In the genomic region with DNA sequence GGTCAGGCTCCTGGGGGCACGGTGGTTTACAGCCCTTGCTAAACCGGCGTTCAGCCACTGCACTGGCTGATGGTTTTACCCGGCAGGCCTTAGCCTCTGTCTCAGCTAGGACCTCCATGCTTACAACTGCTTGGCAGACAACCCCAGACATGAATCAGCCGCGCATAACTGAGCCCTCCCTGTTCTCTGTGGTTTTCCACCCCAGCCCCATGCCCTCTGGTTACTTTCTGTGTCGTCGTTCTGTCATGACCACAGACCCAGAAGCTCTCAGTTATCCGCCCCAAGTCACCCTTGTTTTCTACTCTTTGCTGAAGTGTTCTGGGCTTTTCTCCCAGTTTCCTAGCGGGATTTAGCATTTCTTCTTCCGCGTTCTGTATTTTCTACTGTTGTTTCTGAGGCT, we compare ENCODE assay signal across 10 mouse cellular contexts. TPM values are rescaled to one million over a fixed set of nuclear protein-coding genes. Genes with fewer than 3 reads are reported as not detected.
DNase-seq lines count a peak whose midpoint lies in the region; ATAC-seq and TF ChIP-seq lines count a peak whose summit lies in the region.
"Had no signal": no experiment of that assay in that cellular context is flagged by ENCODE, and none has a peak within 500 bp of the region (broad histone marks: within the 10 kb centered on the region; RNA-seq: fewer than 3 reads in every experiment).

No protein-coding gene starts in this region.

- no peak for TF ChIP-seq CTCF in hindbrain, postnatal 0 days (IDR thresholded peaks at IDR 0.05; ENCODE audit: low read depth)

- no peaks in the 10 kb centered on the region for H3K27me3 ChIP-seq in hindbrain, postnatal 0 days (ENCODE audit: insufficient read depth, low read length)
- H3K27me3 ChIP-seq in hindbrain, embryonic 13.5 days = 0 out of 2 replicates have a peak, but pooled peaks cover 6% of the 10 kb centered on the region

- H3K36me3 ChIP-seq in hindbrain, postnatal 0 days (ENCODE audit: insufficient read depth, low read length) = no peaks in the 10 kb centered on the region
- no peaks in the 10 kb centered on the region for H3K36me3 ChIP-seq in hindbrain, embryonic 13.5 days

- H3K4me3 ChIP-seq in hindbrain, postnatal 0 days (ENCODE audit: low read length) = no peak overlapping the region
- no peak overlapping the region for H3K4me3 ChIP-seq in hindbrain, embryonic 13.5 days

- no peaks in the 10 kb centered on the region for H3K4me1 ChIP-seq in hindbrain, postnatal 0 days (ENCODE audit: insufficient read depth, low read length)
- 0 out of 2 replicates have a peak, but pooled peaks cover 3% of the 10 kb centered on the region for H3K4me1 ChIP-seq in hindbrain, embryonic 13.5 days (replicated peaks)

- no peak overlapping the region for H3K4me2 ChIP-seq in hindbrain, postnatal 0 days (ENCODE audit: low read depth, low read length)
- no peak overlapping the region for H3K4me2 ChIP-seq in hindbrain, embryonic 13.5 days

- no peak overlapping the region for H3K9ac ChIP-seq in hindbrain, postnatal 0 days (replicated peaks; ENCODE audit: low read length)
- no peak overlapping the region for H3K9ac ChIP-seq in hindbrain, embryonic 13.5 days

- ATAC-seq in hindbrain, postnatal 0 days = peak; percentile 21; the same call in 1 of the 2 replicates
- ATAC-seq in hindbrain, embryonic 13.5 days (ENCODE audit: low FRiP score) = no peak

- no peaks in the 10 kb centered on the region for H3K9me3 ChIP-seq in hindbrain, postnatal 0 days (ENCODE audit: low read length)
- H3K9me3 ChIP-seq in hindbrain, embryonic 13.5 days = no peaks in the 10 kb centered on the region

- 0 out of 2 replicates have a peak overlapping the region, but pooled peaks have one; percentile 11 for H3K27ac ChIP-seq in hindbrain, postnatal 0 days
- H3K27ac ChIP-seq in hindbrain, embryonic 13.5 days = no peak overlapping the region

- DNase-seq in hindbrain, postnatal 0 days (ENCODE audit: low spot score) = no peak
- DNase-seq in B cell, adult 2 months = peak; percentile 12
- DNase-seq in adrenal gland, postnatal 14 days = peak; percentile 56
- peak; percentile 75 for DNase-seq in kidney, postnatal 14 days
- no peak for DNase-seq in frontal cortex, postnatal 25 days (ENCODE audit: low spot score in 2 of 2)
- DNase-seq in left cerebral cortex, adult 18-20 months (ENCODE audit: low spot score in 2 of 2) = no peak
- DNase-seq in left cerebral cortex, adult 9 months (ENCODE audit: low spot score in 2 of 2) = no peak
- DNase-seq: cerebellum, postnatal 36 days; layer of hippocampus, adult 9-11 months had no signal

- 47% methylated on average over 12 of the region's 12 CpGs for WGBS in hindbrain, postnatal 0 days
- 54% methylated on average over 12 of the region's 12 CpGs for WGBS in hindbrain, embryonic 13.5 days

RNA-seq across cellular contexts. Expression of a gene that starts 40.2 kb away (rescaled TPM):
- 45.7 and 59.6 TPM in 2 replicates for total RNA-seq in hindbrain, postnatal 0 days (2014; rRNA removed)
- polyA plus RNA-seq in hindbrain, postnatal 0 days (2015; fragmentation: Nextera tagmentation; extraction: Ambion mirVana) = 99.3 and 111 TPM in 2 replicates
- 54.4 and 59.4 TPM in 2 replicates for polyA plus RNA-seq in hindbrain, embryonic 13.5 days (2015; fragmentation: Nextera tagmentation; extraction: Ambion mirVana)
- 819 and 844 TPM in 2 replicates for total RNA-seq in adrenal gland, postnatal 14 days (2021)
- total RNA-seq in left cerebral cortex, adult 18-20 months (2021) = 10 to 100 TPM; 36.1 to 38.5 TPM

RNA-seq across cellular contexts. Expression of a gene that starts 57.7 kb away (rescaled TPM):
- 46.4 and 61.0 TPM in 2 replicates for total RNA-seq in hindbrain, postnatal 0 days (2014; rRNA removed)
- polyA plus RNA-seq in hindbrain, postnatal 0 days (2015; fragmentation: Nextera tagmentation; extraction: Ambion mirVana) = 48.8 and 50.9 TPM in 2 replicates
- 69.2 and 70.0 TPM in 2 replicates for polyA plus RNA-seq in hindbrain, embryonic 13.5 days (2015; fragmentation: Nextera tagmentation; extraction: Ambion mirVana)
- 63.3 and 67.0 TPM in 2 replicates for total RNA-seq in adrenal gland, postnatal 14 days (2021)
- total RNA-seq in left cerebral cortex, adult 18-20 months (2021) = 10 to 100 TPM; 44.0 to 45.3 TPM

RNA-seq across cellular contexts. Expression of a gene that starts 57.8 kb away (rescaled TPM):
- 16.3 and 18.7 TPM in 2 replicates for total RNA-seq in hindbrain, postnatal 0 days (2014; rRNA removed)
- 33.3 and 34.7 TPM in 2 replicates for polyA plus RNA-seq in hindbrain, postnatal 0 days (2015; fragmentation: Nextera tagmentation; extraction: Ambion mirVana)
- 32.5 and 32.8 TPM in 2 replicates for polyA plus RNA-seq in hindbrain, embryonic 13.5 days (2015; fragmentation: Nextera tagmentation; extraction: Ambion mirVana)
- total RNA-seq in adrenal gland, postnatal 14 days (2021) = 30.4 and 32.3 TPM in 2 replicates
- total RNA-seq in left cerebral cortex, adult 18-20 months (2021) = 10 to 100 TPM; 21.2 to 23.1 TPM

Comparison
In these comparisons a context has a peak if more than half of its experiments do, and no peak if none do; other contexts are left out.
1. DNase-seq: peak in B cell, adult 2 months (2 of 2), adrenal gland, postnatal 14 days (single experiment) and kidney, postnatal 14 days (single experiment); none in hindbrain, postnatal 0 days (single experiment), frontal cortex, postnatal 25 days (0 of 2), left cerebral cortex, adult 18-20 months (0 of 2) and left cerebral cortex, adult 9 months (0 of 2).
2. RNA of a gene that starts 40.2 kb away (total RNA-seq): 819 to 844 TPM in adrenal gland, postnatal 14 days; 45.7 to 59.6 TPM in hindbrain, postnatal 0 days and 36.1 to 38.5 TPM in left cerebral cortex, adult 18-20 months; every median in the first group is over 10 times any median in the second.